ENCODE assay signal across 8 mouse cellular contexts in genomic region chr5:34948861-34949760, GRCm38 (mm10). TPM values are rescaled to one million over a fixed set of nuclear protein-coding genes. Genes with fewer than 3 reads are reported as not detected.
DNase-seq lines count a peak whose midpoint lies in the region; ATAC-seq lines count a peak whose summit lies in the region.

Rgs12 (plus strand) TSS chr5:34949445.

- peak within 1 kb of the TSS; percentile 69 for H3K4me2 ChIP-seq in hindbrain, embryonic 11.5 days (replicated peaks; ENCODE audit: low read depth, low read length)

- H3K4me1 ChIP-seq in hindbrain, embryonic 11.5 days (replicated peaks; ENCODE audit: control insufficient read depth, insufficient read depth, low read length), result peaks cover 6% of the 10 kb centered on the region

- H3K9me3 ChIP-seq in hindbrain, embryonic 11.5 days (ENCODE audit: control insufficient read depth, low read length), result no peaks in the 10 kb centered on the region; the same call in 1 of the 2 replicates

- DNase-seq in Muller cell, postnatal 12 days (ENCODE audit: inconsistent ontology term), result peak; percentile 96
- DNase-seq in cerebellum, adult 8-10 months, result peak; percentile 23
- peak in 1 of 2 experiments; percentile 36 for DNase-seq in frontal cortex, adult 2 months (ENCODE audit: extremely low spot score in 1 of 2, low spot score in 1 of 2)
- peak; percentile 92 for DNase-seq in hindbrain, embryonic 11.5 days (ENCODE audit: low spot score)
- peak in 1 of 2 experiments; percentile 40 for DNase-seq in layer of hippocampus, postnatal 25 days (ENCODE audit: extremely low spot score in 1 of 2, low spot score in 1 of 2)
- peak; percentile 89 to 93 for DNase-seq in lung, postnatal 4 days
- peak; percentile 93 for DNase-seq in retina, postnatal 1 day
- DNase-seq in urinary bladder, adult 2 months (ENCODE audit: low spot score), result peak; percentile 74

- H3K27me3 ChIP-seq in hindbrain, embryonic 11.5 days (ENCODE audit: control insufficient read depth, insufficient read depth, low read length), result no peaks in the 10 kb centered on the region

- peaks cover 2% of the 10 kb centered on the region; the same call in 1 of the 2 replicates for H3K36me3 ChIP-seq in hindbrain, embryonic 11.5 days (ENCODE audit: control insufficient read depth, insufficient read depth, low read length)

- peak within 1 kb of the TSS; percentile 95 for H3K9ac ChIP-seq in hindbrain, embryonic 11.5 days (ENCODE audit: low read depth, low read length)

- under 1% methylated on average over 57 of the region's 84 CpGs for WGBS in hindbrain, embryonic 11.5 days

- H3K27ac ChIP-seq in hindbrain, embryonic 11.5 days (ENCODE audit: low read depth, low read length), result peak within 1 kb of the TSS; percentile 99

- H3K4me3 ChIP-seq in hindbrain, embryonic 11.5 days (ENCODE audit: low read depth, low read length), result peak within 1 kb of the TSS; percentile 89

- peak; percentile 93 for ATAC-seq in hindbrain, embryonic 11.5 days (ENCODE audit: low FRiP score)

RNA-seq across cellular contexts. Expression of gene Rgs12, which starts in this region (rescaled TPM):
- polyA plus RNA-seq in frontal cortex, adult 2 months (2012; rRNA removed), result 58.1 and 62.0 TPM in 2 replicates
- 37.1 and 41.4 TPM in 2 replicates for polyA plus RNA-seq in hindbrain, embryonic 11.5 days (2014; fragmentation: Nextera tagmentation; extraction: Ambion mirVana)
- 10 to 100 TPM; 42.7 to 45.9 TPM for total RNA-seq in layer of hippocampus, postnatal 25 days (2021)
- polyA plus RNA-seq in urinary bladder, adult 2 months (2012; rRNA removed), result 44.3 and 46.5 TPM in 2 replicates
